Mouse (Mus musculus): ENCODE data around the gene Zgpat. TPM values are rescaled to one million over a fixed set of nuclear protein-coding genes. Genes with fewer than 3 reads are reported as not detected.

Zgpat gene
- total RNA-seq, 2 experiments from 2014 or later: 18.3 to 21.2 TPM

GRCm38 (mm10) chr2:181420903-181421638 lies 56.3 kb downstream of the Zgpat start:
- no peak for DNase-seq (ENCODE audit: low spot score)
- intact Hi-C loops (cut with DNase I): no loop called here

GRCm38 (mm10) chr2:181423834-181424233 lies 59.1 kb downstream of the Zgpat start:
- intact Hi-C loops (cut with DNase I): no loop called here
- no peak for DNase-seq (ENCODE audit: low spot score)

Other genes with a start within 250 kb of the Zgpat start
- under 1 TPM in 1 of 2 experiments, not detected in 1; 0.22 TPM for gene Kcnq2, start 229.6 kb upstream of the Zgpat start, total RNA-seq (2021)
- gene Eef1a2, start 207.9 kb upstream of the Zgpat start, total RNA-seq (2021): 1,000 to 10,000 TPM; 1,438 to 1,541 TPM
- 10 to 100 TPM; 52.0 to 55.5 TPM for gene Ppdpf, start 177.7 kb upstream of the Zgpat start, total RNA-seq (2021)
- gene Ptk6, start 162.1 kb upstream of the Zgpat start, total RNA-seq (2021): not detected
- gene Srms, start 151.7 kb upstream of the Zgpat start, total RNA-seq (2021): under 1 TPM; 0.25 to 0.42 TPM
- gene Fndc11, start 144.9 kb upstream of the Zgpat start, total RNA-seq (2021): not detected
- gene Helz2, start 122.9 kb upstream of the Zgpat start, total RNA-seq (2021): 1 to 10 TPM; 8.4 to 9.5 TPM
- gene Gmeb2, start 76.9 kb upstream of the Zgpat start, total RNA-seq (2021): 10 to 100 TPM in 1 of 2 experiments, 1 to 10 TPM in 1; 8.5 to 10.5 TPM
- under 1 TPM; 0.45 to 0.52 TPM for gene Stmn3, start 50.4 kb upstream of the Zgpat start, total RNA-seq (2021)
- 10 to 100 TPM; 13.2 to 13.4 TPM for gene Rtel1, start 45.2 kb upstream of the Zgpat start, total RNA-seq (2021)
- 10 to 100 TPM; 54.3 to 54.9 TPM for gene Arfrp1, start 476 bp downstream of the Zgpat start, total RNA-seq (2021)
- 1 to 10 TPM; 7.0 to 7.4 TPM for gene Lime1, start 15.2 kb downstream of the Zgpat start, total RNA-seq (2021)
- 10 to 100 TPM; 10.1 to 14.2 TPM for gene Zbtb46, start 94.5 kb downstream of the Zgpat start, total RNA-seq (2021)
- not detected for gene Abhd16b, start 128.3 kb downstream of the Zgpat start, total RNA-seq (2021)
- gene Tpd52l2, start 132.2 kb downstream of the Zgpat start, total RNA-seq (2021): 10 to 100 TPM; 59.7 to 66.0 TPM
- gene Dnajc5, start 155.6 kb downstream of the Zgpat start, total RNA-seq (2021): 10 to 100 TPM; 65.4 to 67.8 TPM
- 10 to 100 TPM; 39.0 to 46.7 TPM for gene Uckl1, start 220.0 kb downstream of the Zgpat start, total RNA-seq (2021)
- gene Prpf6, start 226.9 kb downstream of the Zgpat start, total RNA-seq (2021): 10 to 100 TPM; 29.2 to 32.7 TPM
- 10 to 100 TPM; 18.3 to 18.7 TPM for gene Zfp512b, start 227.9 kb downstream of the Zgpat start, total RNA-seq (2021)
- 1 to 10 TPM; 1.2 to 1.4 TPM for gene Samd10, start 234.3 kb downstream of the Zgpat start, total RNA-seq (2021)